Mouse (Mus musculus): ENCODE measurements around the gene Vmp1.

Vmp1 gene

DNA sequence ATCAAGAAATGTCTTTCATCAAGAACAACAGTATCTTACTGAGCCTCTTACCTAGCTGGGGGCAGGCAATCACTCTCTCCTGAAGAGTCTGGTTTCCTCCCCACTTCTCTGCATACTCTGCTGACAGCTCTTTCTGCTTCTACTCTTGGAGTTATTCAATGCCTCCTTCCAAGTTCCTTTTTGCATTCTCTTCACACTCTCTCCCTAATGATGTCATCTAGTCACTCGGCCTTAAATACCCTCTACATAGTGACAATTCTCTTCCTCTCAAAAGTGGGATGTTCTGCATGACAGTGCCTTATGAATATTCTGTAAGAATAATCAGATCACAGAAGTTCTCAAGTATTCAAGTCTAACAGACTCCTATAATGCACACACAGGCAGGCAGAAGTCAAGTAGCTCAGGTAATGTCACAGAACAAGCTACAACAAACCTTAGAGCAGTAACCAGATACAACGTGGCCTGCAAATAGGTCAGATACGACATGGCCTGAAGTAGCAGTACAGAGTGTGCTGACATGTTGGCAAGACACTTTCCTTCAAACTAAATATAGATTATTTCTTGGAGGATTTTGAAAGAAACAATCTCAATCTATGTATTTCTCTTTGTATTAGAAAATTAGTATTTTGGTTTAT, 12.5 kb downstream of the Vmp1 start:
- no peak for DNase-seq

DNA sequence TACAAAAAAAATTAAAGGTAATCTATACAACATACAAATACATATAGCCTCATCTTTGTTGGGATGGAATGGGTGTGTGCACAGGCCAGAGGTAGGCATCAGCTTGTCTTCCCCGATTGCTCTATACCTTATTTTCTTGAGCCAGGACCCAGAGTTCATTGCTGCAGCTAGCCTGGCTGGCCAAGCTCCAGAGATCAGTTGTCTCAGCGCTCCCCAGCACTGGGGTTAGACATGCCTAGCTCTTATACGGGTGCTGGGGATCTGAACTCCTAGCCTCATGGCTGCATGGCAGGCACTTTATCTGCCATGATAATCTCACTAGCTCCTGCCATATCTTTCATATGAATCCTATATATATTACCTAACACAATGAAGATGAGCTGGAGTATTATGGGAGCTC, 15.5 kb downstream of the Vmp1 start:
- no peak for DNase-seq

DNA sequence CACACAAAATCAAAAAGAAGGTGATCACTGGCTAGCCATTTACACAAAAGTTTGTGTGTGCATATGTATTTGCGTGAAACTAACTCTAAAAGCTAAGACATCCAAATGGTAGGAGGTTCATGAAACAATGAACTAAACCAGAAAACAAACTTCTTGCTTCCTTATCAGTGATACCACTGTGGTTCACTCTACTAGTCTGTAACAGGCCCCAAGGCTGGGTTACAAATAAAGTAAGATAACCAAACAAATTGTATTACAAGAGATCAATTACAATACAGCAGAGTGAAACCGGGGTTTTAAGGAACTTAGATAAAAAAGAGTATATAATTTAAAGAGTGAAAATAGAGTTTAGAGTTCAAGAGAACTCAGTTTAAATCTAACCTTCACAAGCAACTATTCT, 16.1 kb downstream of the Vmp1 start:
- no peak for DNase-seq

DNA sequence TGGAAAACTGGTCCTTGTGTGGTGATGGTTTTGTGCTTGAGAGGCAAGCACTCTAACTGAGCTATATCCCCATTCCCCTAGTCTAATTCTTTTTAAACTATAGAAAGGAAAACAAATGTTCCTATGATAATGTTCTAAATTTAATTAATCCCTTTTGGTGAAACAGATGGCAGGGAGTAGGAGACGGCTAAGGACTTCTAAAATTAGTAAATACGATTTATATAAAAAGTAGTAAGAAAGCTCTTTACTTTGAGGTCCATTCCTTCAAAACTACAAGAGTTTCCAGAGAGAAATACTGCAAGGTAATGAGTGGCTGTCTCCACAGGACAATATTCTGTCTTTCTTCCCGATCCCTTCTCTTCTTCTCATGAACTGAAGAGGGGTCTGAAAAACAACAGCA, 19.2 kb downstream of the Vmp1 start:
- DNase-seq, result no peak

DNA sequence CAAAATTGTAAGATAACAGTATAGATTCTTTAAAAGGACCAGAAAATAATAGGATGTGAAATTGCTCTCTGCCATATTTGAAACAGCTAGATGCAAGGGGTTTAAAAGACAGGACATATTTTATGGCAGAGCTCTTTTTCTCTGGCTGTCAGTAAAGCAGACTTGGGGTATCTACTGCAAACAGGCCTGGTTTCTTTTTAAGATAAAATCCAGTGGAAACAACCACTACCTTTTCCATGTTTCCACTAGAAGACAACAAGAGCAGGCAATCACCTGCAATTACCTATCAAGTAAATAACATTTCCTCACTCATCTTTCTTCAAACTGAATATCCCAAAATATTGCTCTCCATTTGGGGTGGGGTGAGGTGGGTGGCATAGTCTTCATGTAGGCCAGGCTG, 19.7 kb downstream of the Vmp1 start:
- no peak for DNase-seq

DNA sequence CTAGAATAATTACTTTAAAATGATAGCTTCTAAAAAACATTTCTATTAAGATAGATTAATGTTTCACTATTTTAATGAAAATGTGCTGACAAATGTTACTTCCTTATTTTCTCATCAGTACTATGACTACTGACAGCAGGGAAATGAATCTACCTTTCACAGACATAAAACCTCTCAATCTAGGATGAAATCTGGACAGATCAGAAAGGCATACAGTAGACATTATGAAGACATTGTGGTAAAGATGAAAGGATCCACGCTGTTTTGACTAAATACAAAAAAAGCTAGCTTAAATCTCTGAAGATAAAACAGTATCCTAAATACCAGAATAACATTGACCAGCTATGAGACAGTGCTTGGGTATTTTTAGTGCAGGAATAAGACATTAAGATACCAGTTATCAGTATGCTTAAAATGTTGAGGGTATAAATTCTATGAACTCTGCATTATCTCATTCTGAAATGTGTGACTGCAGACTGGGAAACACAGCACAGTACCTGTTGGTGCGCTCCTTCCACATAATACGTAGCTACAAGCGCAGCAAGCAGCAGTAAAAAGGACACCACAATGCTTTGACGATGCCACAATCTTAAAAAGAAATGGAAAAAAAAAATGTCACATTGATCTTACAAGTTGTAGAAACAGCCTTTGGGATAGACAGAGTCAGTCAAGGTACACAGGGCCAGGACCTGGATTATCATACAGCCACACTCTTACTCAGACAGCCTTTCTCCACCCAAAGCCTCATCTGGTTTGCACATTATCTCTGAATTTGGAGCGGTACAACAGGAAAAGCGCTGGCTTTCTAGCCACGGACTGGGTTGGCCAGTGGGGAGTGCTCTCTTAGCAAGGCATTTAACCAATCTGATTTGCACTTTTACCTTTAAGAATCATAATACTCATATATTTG, 20.4 kb downstream of the Vmp1 start:
- no peak for DNase-seq

DNA sequence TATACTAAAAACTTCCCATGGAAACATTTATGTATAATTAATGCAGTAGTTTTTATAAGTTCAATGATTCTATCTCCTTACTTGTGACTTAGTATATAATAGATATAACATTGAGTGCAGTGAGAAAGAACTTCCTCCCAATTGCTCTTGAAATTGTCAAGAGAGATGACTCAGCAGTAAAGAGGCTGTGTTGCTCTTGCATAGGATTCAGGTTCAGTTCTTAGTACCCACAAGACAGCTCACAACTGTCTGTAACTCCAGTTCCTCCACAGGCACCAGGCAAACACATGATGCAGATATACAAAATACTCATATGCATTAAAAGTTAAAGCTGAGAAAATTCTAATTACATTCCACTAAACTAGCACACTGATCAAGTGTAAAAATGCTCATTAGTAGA, 25.8 kb downstream of the Vmp1 start:
- no peak for DNase-seq

DNA sequence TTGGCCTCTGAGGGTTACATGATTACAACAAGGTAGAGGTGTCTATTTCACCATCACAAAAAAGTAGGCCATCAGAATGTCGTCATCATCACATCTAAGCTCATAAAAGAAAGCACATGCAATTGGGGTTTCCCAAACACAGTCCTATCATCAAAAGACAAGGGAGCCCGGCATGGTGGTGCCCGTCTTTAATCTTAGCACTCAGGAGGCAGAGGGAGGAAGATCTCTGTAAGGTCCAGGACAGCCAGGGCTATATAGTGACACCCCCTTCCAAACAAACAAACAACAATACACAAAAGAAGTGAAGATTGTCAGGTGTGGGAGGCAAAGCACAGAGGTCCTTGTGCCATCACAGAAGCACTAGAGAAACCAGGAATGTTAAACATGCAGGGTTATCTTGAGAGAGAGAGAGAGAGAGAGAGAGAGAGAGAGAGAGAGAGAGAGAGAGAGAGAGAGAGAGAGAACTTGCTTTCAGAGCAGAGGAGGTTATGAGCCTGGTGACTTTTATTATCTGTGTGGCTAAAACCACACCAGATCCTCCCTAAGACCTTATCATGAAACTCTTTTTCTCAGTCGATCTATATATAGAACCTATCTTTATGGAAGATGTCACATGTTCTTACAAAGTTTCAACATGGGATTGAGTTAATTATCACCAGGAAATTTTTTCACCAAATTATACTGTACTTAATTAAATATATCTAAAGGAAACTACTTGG, 26.6 kb downstream of the Vmp1 start:
- DNase-seq, result no peak

DNA sequence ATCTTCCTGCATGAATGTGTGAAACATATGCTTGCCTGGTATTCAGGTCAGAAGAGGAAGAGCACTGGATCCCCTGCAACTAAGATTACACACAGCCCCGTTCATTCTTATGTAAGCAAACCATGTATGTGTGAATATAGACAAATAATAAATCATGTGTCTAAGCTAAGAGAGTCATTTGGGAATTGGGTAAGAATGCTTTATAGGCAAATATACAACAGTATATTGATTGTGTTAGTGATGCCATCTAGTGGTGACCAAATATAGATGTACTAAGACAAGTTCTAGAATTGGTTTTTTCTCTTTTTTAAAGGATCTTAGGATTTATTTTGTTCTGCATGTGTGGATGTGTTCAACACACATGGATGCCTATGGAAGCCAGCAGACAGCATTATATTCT, 28.0 kb downstream of the Vmp1 start:
- no peak for DNase-seq

DNA sequence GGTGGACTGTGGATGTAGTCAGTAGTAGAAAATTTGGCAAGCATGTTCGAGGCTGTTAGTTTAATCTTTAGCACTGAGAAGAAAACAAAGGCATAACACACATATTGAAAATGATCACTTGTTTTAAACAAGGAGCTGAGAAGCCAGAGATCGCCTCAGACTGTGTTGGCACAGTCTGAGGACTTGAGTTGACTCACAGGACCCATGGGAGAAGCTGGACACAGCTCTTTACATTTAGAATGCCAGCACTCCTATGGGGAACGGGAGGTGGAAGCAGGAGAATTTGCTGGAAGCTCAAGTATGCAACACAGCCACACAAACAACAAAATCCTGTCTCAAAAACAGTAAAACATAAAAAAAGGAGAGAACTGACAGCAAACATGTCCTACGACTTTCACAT, 29.5 kb downstream of the Vmp1 start:
- no peak for DNase-seq

DNA sequence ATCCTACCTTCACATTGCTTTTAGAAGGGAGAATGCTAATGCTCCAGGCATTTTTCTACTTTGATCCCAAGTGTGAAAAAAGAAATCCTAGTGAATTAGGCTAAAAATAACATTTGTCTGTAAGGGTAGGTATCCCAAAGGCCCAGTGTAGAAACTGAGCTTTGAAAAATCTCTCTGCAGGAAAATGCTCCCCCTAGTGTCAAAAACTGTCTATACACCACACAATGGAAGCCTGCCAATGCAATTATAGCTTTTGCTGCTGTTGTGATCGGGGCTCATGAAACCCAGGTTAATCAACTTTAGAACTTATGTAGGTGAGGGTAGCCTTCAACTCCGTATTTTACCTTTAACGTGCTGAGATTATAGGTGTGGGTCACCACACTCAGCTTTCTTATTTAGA, 30.2 kb downstream of the Vmp1 start:
- peak in 1 of 2 experiments; percentile 11 for DNase-seq

DNA sequence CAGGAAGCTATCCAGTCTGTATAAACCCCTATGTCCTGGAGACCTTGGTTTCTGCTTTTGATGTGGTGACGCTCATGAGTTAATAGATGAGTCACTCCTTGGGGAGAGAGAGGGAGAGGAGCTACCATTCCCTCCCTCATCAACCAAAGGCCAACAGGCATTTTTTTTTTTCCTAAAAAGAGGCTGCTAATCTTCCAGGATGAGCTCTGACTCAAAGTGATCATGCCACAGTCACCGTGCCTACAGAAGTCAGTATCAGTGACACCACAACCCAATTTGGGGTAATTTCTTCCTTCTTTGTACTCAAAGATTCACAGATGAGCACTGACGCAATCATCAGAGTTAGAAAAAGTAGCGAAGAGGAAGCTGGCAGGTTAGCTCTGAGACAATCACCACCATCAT, 31.1 kb downstream of the Vmp1 start:
- no peak for DNase-seq

DNA sequence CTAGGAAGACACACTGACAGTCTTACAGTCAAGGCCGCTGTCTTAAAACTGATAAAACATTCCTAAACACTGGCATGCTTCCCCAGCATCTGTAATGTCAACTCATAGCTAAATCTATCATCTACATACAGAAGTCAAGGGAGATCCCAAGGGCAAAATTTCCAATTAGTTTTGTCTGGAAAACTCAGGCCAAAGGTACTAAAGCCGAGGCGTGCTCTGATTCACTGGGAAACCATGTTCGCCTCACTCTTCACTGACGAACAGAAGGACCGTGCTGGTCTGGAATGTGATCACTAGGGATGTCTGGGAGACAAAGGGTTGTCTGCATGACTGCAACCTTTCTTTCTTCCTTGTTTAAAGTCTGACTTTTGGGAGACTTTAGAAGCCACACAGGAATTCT, 33.0 kb downstream of the Vmp1 start:
- DNase-seq, result no peak

DNA sequence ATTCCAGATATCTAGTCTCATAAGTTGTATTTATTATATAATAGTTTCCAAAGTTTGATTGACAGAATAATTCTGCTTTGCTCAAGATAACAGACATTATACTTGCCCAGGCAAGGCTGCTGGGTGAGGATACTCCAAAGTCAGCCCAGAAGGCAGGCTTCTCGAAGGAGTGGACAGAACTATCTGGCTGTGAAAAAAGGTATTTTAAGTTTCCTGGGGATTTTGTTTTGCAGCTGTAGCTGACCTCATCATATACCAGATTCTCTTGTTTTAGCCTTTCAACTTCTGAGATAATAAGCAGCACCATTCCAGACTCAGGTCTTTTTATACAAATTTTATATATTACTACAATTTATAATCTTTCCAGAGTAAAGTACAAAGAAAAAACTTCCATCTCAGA, 34.1 kb downstream of the Vmp1 start:
- DNase-seq, result no peak

DNA sequence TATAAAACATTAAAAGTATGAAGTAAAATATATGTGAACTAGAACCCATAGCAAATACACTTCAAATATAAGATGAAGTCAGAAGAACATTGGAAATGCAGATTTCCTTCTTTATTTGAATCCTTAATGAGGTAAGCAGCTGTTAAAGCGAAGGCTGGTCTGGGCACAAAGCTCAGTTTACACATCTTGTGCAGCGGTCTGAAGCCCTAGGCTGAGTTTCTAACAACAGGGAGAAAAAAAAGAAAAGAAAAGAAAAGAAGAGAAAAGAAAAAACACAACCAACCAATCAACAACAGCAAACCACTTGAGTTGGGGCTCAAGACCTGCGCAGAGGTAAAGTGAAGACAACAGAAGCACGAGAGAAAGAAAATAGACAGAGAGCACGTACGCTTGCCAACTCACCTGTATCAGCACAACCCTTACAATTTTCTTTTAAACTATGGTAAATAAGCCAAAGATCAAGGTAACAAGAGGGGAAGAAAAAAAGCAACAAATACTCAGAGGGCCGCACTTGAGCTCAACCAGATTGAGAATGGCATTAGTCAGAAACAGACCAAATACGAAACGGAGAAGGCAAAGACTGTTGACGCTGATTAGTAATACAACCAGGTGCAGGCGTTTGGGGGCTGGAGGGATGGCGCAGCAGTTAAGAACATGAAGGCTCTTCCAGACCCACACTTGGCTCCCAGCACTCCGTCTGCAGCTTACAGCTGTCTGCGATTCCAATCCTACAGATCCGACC, 35.8 kb downstream of the Vmp1 start:
- no peak for DNase-seq

DNA sequence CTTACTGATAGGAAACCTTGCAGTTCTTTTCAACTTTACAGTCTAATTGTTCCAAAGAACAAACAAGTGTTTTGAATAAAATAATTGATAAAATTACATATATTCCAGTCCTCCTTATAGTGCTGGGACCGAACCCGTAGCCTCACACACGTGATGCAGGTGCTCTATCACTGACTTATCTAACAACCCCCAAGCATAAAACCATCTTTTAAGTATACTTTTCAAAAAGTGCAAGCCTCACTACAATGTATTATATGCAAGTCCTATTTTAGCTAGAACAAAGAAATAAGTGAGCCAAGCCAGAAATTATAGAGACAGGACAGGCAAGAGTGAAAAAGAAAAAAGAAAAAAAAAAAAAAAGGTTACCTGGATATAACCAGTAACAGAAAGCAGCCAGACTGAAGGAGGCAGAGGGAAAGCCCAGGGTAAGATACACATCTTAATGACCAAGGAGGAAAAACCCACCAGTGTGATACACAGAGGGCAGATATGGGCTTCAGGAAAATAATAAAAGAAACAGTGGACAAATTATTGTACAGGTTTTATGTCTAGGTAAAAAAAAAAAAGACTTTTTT, 36.7 kb downstream of the Vmp1 start:
- no peak for DNase-seq

DNA sequence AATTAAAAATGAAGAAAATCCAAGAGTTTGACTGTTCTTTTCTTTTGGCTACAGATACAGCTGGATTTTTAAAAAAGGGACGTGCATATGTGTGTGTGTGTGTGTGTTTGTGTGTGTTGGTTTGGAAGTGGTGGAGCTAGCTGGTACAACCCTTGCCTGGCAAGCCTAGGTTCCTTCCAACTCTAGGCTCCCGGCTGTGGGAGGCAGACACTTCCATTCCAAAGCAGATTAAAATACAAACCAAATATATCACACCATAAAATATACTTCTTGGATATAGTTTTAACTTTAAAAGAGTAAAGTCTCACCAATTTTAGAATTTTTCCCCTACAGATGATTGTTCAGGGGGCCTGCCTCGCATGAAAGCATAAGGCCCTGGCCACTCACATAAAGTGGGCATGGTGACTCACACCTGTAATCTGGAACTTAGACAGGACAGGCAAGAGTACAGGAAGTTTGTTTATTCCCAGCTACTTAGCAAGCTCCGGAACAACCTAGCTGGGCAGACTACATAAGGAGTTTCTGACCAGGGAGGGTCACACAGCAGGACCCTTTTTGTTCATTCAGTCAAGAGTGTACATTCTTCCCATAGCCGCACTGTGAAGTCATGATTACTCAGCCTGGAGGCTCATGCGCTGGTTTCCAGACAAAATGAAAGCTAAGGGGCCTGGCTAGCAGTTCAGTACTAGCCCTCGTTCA, 37.4 kb downstream of the Vmp1 start:
- no peak for DNase-seq

DNA sequence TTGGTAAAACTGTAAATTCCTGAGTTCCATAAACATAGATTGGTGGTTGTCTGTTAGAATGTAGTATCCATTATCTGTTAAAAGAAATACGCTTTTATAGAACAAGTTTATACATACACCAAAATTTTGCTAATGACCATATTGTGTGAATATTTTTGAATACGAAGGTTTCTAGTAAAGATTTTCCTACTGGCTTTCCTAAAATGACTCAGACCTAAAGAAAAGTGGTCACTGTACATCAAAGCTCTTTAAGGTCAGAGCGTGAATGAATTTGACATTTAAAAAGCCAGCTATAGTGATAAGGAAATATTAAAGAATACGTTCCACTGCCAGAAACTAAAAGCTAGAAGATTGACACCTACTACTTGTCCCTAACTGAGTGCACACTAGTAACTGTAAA, 39.1 kb downstream of the Vmp1 start:
- DNase-seq, result no peak

DNA sequence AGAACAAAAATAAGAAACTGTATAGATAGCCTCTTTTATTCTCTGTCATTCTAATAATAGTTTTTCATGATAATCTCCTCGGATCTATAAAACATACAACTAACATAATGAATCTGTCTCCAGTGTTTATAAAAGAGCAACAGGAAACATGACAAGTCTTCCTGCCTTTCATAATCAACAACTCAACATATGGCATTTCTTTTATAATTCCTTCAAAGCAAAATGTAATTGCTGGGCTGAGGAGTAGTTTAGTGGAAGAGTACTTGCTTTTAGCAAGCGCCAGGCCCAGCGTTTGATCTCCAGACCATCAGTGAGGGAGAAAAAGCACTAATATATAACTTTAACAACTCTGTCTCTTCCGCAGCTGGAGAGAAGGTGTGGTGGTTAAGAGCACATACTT, 41.9 kb downstream of the Vmp1 start:
- no peak for DNase-seq

DNA sequence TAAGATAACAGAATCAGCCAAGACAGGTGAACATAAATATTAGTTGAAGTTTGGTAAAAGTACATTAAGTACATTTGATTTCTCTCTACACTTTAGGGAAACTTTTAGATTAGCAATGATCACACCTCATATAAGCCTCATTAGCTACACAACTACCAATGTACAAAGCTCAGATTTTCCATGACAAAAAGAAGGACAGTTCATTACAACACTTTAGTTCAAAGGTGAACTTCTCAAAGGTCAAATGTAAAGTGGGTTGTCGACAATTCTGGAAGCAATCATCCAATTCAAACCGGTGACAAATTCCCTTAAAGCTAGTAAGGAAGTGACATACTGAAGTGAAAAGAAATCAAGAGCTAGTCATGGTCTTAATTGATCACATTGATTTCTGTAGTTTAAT, 45.9 kb downstream of the Vmp1 start:
- no peak for DNase-seq

DNA sequence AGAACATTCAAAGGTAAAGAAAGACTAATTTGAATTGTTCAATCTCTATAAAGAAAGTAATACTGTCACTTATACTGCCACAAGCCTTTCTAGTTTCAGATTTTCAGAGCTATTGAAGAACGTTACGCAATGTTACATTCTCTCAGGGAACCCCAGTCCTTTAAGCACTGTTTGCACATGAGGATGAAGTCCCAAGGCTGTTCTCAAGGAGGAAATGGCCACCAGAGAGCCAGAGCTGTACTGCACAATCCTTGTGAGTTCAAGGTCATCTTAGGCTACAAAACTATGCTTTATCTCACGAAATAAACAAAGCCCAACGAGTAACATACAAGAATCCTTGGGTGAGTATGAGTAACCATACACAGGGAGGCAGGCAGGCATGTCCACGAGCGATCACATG, 49.2 kb downstream of the Vmp1 start:
- no peak for DNase-seq

DNA sequence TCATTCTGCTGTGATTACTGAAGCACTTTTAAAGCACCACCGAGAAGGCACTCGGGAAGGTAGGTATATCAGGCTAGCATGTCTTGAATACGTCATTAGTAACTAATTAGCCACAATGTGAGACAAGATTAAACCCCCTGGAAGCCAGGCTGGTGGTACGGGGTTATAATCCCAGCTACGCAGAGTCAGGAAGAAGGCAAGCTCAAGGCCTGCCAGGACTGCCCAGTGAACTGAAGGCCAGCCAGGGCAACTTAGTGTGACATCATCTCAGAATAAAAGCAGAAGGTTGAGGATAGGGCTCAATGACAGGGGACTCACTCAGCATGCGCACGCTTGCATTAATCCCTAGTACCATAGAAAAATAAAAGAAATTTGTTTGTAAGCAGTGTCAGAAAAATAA, 53.7 kb downstream of the Vmp1 start:
- no peak for DNase-seq
